Mouse (Mus musculus): ENCODE results near the gene Igsf21. TPM values are rescaled to one million over a fixed set of nuclear protein-coding genes. Genes with fewer than 3 reads are reported as not detected.
A peak's percentile ranks its signal among the peaks of the same experiment; 100 is the strongest.

Igsf21 gene
- polyA plus RNA-seq, 1 experiment from 2014 or later: 0.07 TPM

GRCm38 (mm10) chr4:139995659-139996058 is 250.9 kb downstream of the Igsf21 start:
- DNase-seq (ENCODE audit: low spot score): no peak
- Histone ChIP-seq H3K9ac (ENCODE audit: low read length) (no peak overlapping the region), H3K27me3 (ENCODE audit: control insufficient read depth, insufficient read depth, low read length) (no peaks in the 10 kb centered on the region), H3K27ac (replicated peaks; ENCODE audit: low read depth, low read length) (no peak overlapping the region), H3K4me2 (ENCODE audit: low read depth, severe bottlenecking) (no peak overlapping the region), H3K4me1 (ENCODE audit: control insufficient read depth, insufficient read depth, low read length) (0 out of 2 replicates have a peak, but pooled peaks cover 3% of the 10 kb centered on the region), H3K4me3 (ENCODE audit: low read depth, low read length) (no peak overlapping the region), H3K36me3 (ENCODE audit: control insufficient read depth, insufficient read depth, low read length) (no peaks in the 10 kb centered on the region), H3K9me3 (ENCODE audit: control insufficient read depth, low read length) (no peaks in the 10 kb centered on the region)
- no peak for ATAC-seq (ENCODE audit: insufficient number of reproducible peaks, low FRiP score, low TSS enrichment, low read depth)
- 56% methylated on average over 8 of the region's 8 CpGs for WGBS

GRCm38 (mm10) chr4:139993111-139993755 is 253.4 kb downstream of the Igsf21 start:
- H3K4me3 ChIP-seq (ENCODE audit: low read depth, low read length): no peak overlapping the region
- peak overlapping the region; percentile 27 for H3K4me2 ChIP-seq (ENCODE audit: low read depth, severe bottlenecking)
- 0 out of 2 replicates have a peak, but pooled peaks cover 3% of the 10 kb centered on the region for H3K4me1 ChIP-seq (ENCODE audit: control insufficient read depth, insufficient read depth, low read length)
- WGBS: 12% methylated on average over 11 of the region's 16 CpGs
- no peak for ATAC-seq (ENCODE audit: insufficient number of reproducible peaks, low FRiP score, low TSS enrichment, low read depth)
- H3K9ac ChIP-seq (ENCODE audit: low read length): no peak overlapping the region
- H3K27me3 ChIP-seq (ENCODE audit: control insufficient read depth, insufficient read depth, low read length): no peaks in the 10 kb centered on the region
- DNase-seq (ENCODE audit: low spot score): no peak
- H3K36me3 ChIP-seq (ENCODE audit: control insufficient read depth, insufficient read depth, low read length): no peaks in the 10 kb centered on the region
- H3K9me3 ChIP-seq (ENCODE audit: control insufficient read depth, low read length): no peaks in the 10 kb centered on the region
- no peak overlapping the region for H3K27ac ChIP-seq (replicated peaks; ENCODE audit: low read depth, low read length)

DNA sequence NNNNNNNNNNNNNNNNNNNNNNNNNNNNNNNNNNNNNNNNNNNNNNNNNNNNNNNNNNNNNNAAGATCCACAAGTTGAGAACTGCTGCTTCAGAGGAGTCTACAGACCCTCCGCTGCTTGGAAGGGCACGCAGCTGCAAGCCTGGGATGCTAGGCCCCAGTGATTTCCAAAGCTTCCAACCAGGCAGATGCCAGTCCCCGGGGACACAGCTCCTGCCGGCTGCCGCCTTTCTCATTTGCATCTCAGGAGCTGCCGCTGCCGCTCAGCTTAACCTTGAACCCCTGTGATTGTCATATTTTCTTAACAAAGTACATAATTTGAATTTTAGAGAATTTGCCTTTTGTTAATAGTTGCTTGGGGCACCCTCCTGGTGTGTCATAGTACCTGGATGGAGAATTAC is 259.7 kb downstream of the Igsf21 start:
- H3K9ac ChIP-seq (ENCODE audit: low read length): no peak overlapping the region
- 34% methylated on average over 7 of the region's 7 CpGs for WGBS
- DNase-seq (ENCODE audit: low spot score) (no peak), ATAC-seq (ENCODE audit: insufficient number of reproducible peaks, low FRiP score, low TSS enrichment, low read depth) (no peak)
- no peak overlapping the region for H3K4me3 ChIP-seq (ENCODE audit: low read depth, low read length)
- no peak overlapping the region for H3K27ac ChIP-seq (replicated peaks; ENCODE audit: low read depth, low read length)
- no peak overlapping the region for H3K4me2 ChIP-seq (ENCODE audit: low read depth, severe bottlenecking)
- H3K9me3 ChIP-seq (ENCODE audit: control insufficient read depth, low read length): no peaks in the 10 kb centered on the region
- H3K27me3 ChIP-seq (ENCODE audit: control insufficient read depth, insufficient read depth, low read length): peaks cover 3% of the 10 kb centered on the region; the same call in 1 of the 2 replicates
- H3K4me1 ChIP-seq (ENCODE audit: control insufficient read depth, insufficient read depth, low read length): no peaks in the 10 kb centered on the region
- H3K36me3 ChIP-seq (ENCODE audit: control insufficient read depth, insufficient read depth, low read length): no peaks in the 10 kb centered on the region

DNA sequence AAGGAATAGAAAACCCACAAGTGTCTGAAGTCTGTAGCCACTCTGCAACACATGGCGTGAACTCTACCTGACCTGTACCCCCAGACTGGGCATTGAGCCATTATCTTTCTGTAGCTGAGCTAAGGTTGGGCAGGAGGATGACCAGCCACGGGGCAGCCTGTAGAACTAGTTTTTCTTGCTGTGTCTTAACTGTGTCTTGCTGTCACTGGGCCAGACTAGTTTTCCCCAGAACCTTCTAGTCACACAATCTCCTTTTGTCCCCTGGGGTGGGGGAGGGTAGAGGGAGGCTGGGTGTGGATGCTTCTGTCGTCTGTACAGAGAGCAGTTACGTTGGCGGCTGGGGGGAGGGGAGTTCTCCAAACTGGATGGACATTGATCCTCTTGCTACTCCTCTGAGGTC is 267.9 kb downstream of the Igsf21 start:
- H3K27ac ChIP-seq (replicated peaks; ENCODE audit: low read depth, low read length): no peak overlapping the region
- DNase-seq (ENCODE audit: low spot score) (no peak), ATAC-seq (ENCODE audit: insufficient number of reproducible peaks, low FRiP score, low TSS enrichment, low read depth) (no peak)
- no peaks in the 10 kb centered on the region for H3K9me3 ChIP-seq (ENCODE audit: control insufficient read depth, low read length)
- 51% methylated on average over 5 of the region's 5 CpGs for WGBS
- H3K9ac ChIP-seq (ENCODE audit: low read length): no peak overlapping the region
- H3K4me3 ChIP-seq (ENCODE audit: low read depth, low read length): no peak overlapping the region
- no peak overlapping the region for H3K4me2 ChIP-seq (ENCODE audit: low read depth, severe bottlenecking)
- H3K4me1 ChIP-seq (ENCODE audit: control insufficient read depth, insufficient read depth, low read length): peaks cover 3% of the 10 kb centered on the region; the same call in 1 of the 2 replicates
- H3K36me3 ChIP-seq (ENCODE audit: control insufficient read depth, insufficient read depth, low read length): no peaks in the 10 kb centered on the region
- no peaks in the 10 kb centered on the region for H3K27me3 ChIP-seq (ENCODE audit: control insufficient read depth, insufficient read depth, low read length)

DNA sequence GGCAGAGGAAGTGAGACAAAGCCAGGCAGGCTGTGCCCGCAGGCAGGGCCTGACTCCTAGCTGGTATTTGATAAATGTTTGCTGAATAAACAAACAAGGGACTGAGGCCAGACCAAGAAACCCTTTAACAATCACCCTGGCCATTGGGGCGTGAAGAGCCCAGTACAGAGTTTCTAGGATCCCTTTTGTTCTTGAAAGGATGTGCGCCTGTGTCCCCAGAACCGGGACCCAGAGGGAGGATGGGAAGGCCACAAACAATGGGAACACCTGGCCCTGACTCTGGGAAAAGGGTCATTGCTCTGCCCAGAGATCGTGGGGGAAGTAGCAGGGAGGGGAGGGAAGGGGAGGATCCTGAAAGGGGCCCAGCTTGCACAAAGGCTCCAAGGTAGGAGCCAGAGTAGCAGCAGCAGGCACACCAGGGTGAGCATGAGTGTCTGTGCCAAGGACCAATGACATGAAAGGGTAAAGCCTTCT is 269.2 kb downstream of the Igsf21 start:
- no peaks in the 10 kb centered on the region for H3K36me3 ChIP-seq (ENCODE audit: control insufficient read depth, insufficient read depth, low read length)
- H3K9ac ChIP-seq (ENCODE audit: low read length): no peak overlapping the region
- no peak overlapping the region for H3K27ac ChIP-seq (replicated peaks; ENCODE audit: low read depth, low read length)
- H3K27me3 ChIP-seq (ENCODE audit: control insufficient read depth, insufficient read depth, low read length): no peaks in the 10 kb centered on the region
- H3K9me3 ChIP-seq (ENCODE audit: control insufficient read depth, low read length): no peaks in the 10 kb centered on the region
- no peak overlapping the region for H3K4me2 ChIP-seq (ENCODE audit: low read depth, severe bottlenecking)
- DNase-seq (ENCODE audit: low spot score) (no peak), ATAC-seq (ENCODE audit: insufficient number of reproducible peaks, low FRiP score, low TSS enrichment, low read depth) (no peak)
- no peak overlapping the region for H3K4me3 ChIP-seq (ENCODE audit: low read depth, low read length)
- WGBS: 26% methylated on average over 5 of the region's 5 CpGs
- H3K4me1 ChIP-seq (ENCODE audit: control insufficient read depth, insufficient read depth, low read length): peaks cover 3% of the 10 kb centered on the region; the same call in 1 of the 2 replicates

All from limb, embryonic 11.5 days (tissue).